Mouse (Mus musculus) testis, adult 2 months (tissue): ENCODE measurements at regions not wholly inside any gene's neighbourhood (a gene's known extent, or its start where the extent isn't known, plus 50 kb on each side); places are given as distances from the start of the nearest gene placed in this dataset.

Experiments
- CTCF ChIP-seq: fragments of 200-500 bp; IDR thresholded peaks from 2 replicates; pipeline ENCODE4 v1.5.1; 2012; ENCODE audit warnings: low read depth, mild to moderate bottlenecking, inconsistent platforms, low read length, moderate library complexity; ENCODE audit not compliant: control insufficient read depth, insufficient read depth, insufficient replicate concordance
- POLR2A ChIP-seq: fragments of 200-500 bp; IDR thresholded peaks from 2 replicates; pipeline ENCODE4 v1.6.1; 2012; ENCODE audit warnings: low read depth, mild to moderate bottlenecking, inconsistent platforms, low read length, moderate library complexity; ENCODE audit not compliant: control insufficient read depth

DNA sequence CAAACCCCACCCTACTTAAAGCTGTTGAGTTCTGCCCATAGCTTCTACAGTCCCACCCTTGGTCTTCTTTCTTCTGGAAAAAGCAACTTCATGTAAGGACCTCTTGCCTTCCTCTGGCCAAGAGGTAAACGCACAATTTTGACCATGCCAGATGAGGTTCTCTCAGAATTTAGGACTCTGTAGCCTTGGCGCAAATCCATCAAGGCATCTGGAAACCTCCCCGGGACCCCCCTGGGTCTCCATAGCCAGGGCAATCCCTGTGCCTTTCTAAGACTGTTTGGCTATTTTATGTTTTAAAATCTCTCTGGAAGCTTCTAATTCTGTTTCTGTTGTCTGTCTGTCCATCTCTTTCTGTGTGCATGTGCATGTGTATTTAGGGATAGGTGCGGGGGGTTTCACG is 110.3 kb downstream of the 2410131K14Rik start:
- TF ChIP-seq POLR2A (no peak), CTCF (no peak)
